Mouse (Mus musculus): ENCODE data around the gene Tmem147. TPM values are rescaled to one million over a fixed set of nuclear protein-coding genes. Genes with fewer than 3 reads are reported as not detected.

The Tmem147 gene
- polyA plus RNA-seq, 1 experiment, result 80.3 TPM

- no peak overlapping the region for H3K27ac ChIP-seq (ENCODE audit: insufficient read depth, low read depth, low read length)
- H3K4me1 ChIP-seq (ENCODE audit: control insufficient read depth, insufficient read depth, low read length), result no peaks in the 10 kb centered on the region
- H3K4me3 ChIP-seq (ENCODE audit: insufficient read depth, low read length), result no peak overlapping the region
- TF ChIP-seq POLR2A (IDR thresholded peaks at IDR 0.05; ENCODE audit: borderline replicate concordance, low read depth, low read length) (no peak), CTCF (IDR thresholded peaks at IDR 0.05; ENCODE audit: low read depth, low read length) (no peak)
Measured at GRCm38 (mm10) chr7:30706214-30706882, 23.0 kb downstream of the Tmem147 start.

DNA sequence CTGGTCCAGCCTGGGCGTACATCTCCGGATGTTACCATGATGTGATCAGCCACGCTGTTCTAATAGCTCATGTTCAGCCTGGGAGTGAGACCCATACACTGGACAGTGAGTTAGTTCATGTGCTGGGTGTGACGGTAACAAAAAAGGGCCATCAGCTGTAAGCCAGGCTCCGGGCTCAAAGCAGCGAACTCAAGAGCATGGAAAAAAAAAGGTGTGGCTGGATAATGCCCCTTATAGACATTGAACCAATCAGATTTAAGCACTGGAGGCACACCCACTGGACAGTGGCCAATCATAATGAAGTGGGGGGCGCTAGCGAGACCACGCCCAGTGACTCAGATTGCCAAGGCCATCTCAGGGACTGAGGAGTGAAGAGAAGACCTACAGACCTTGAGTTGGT is 30.8 kb downstream of the Tmem147 start, which contains the start of gene 2200002J24Rik:
Gene 2200002J24Rik (plus strand): TSS at position 338 of the 400 bp plus-strand sequence.
- TF ChIP-seq CTCF (IDR thresholded peaks at IDR 0.05; ENCODE audit: low read depth, low read length), result no peak
- TF ChIP-seq POLR2A (IDR thresholded peaks at IDR 0.05; ENCODE audit: borderline replicate concordance, low read depth, low read length), result no peak
- peaks cover 15% of the 10 kb centered on the region for H3K4me1 ChIP-seq (ENCODE audit: control insufficient read depth, insufficient read depth, low read length)
- H3K27ac ChIP-seq (ENCODE audit: insufficient read depth, low read depth, low read length), result peak within 1 kb of the TSS; percentile 63
- H3K4me3 ChIP-seq (ENCODE audit: insufficient read depth, low read length), result no peak within 1 kb of the TSS

GRCm38 (mm10) chr7:30698101-30698500 is 31.2 kb downstream of the Tmem147 start:
- no peak overlapping the region for H3K4me3 ChIP-seq (ENCODE audit: insufficient read depth, low read length)
- H3K4me1 ChIP-seq (ENCODE audit: control insufficient read depth, insufficient read depth, low read length), result peaks cover 15% of the 10 kb centered on the region
- no peak for TF ChIP-seq CTCF (IDR thresholded peaks at IDR 0.05; ENCODE audit: low read depth, low read length)
- TF ChIP-seq POLR2A (IDR thresholded peaks at IDR 0.05; ENCODE audit: borderline replicate concordance, low read depth, low read length), result no peak
- peak overlapping the region; percentile 63 for H3K27ac ChIP-seq (ENCODE audit: insufficient read depth, low read depth, low read length)

DNA sequence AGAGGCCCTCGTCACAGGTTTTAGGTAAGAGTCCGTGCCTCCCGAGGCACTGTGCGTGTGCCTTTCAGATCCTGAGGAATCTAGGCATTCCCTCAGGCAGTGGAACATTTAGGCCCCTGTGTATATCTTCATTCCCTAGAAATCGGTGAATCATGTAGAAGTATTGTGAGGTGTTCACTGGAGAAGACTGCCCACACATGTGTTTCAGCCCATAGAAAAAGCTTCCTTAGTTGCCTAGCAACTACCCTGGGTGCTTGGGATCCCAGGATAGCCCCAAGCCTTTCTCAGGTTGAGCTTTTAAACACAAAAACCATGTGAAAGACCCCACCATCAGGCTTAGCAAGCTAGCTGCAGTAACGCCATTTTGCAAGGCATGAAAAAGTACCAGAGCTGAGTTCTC is 41.0 kb downstream of the Tmem147 start:
- Histone ChIP-seq H3K27ac (ENCODE audit: insufficient read depth, low read depth, low read length) (no peak overlapping the region), H3K4me3 (ENCODE audit: insufficient read depth, low read length) (no peak overlapping the region), H3K4me1 (ENCODE audit: control insufficient read depth, insufficient read depth, low read length) (peaks cover 2% of the 10 kb centered on the region)
- TF ChIP-seq CTCF (IDR thresholded peaks at IDR 0.05; ENCODE audit: low read depth, low read length) (no peak), POLR2A (IDR thresholded peaks at IDR 0.05; ENCODE audit: borderline replicate concordance, low read depth, low read length) (no peak)

DNA sequence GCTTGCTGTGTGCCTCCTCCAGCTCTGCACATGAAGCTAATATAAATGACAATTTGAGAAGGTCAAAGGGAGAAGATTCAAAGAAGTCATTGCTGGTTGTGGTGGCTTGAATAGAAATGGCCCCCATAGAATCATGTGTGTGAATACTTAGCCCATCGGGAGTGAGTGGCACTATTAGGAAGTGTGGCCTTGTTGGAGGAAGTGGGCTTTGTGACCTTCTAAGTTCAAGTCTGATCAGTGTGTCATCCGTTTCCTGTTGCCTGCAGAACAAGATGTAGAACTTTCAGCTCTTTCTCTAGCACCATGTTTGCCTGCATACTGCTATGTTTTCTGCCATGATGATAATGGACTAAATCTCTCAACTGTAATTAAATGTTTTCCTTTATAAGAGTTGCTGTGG is 45.9 kb downstream of the Tmem147 start:
- no peak for TF ChIP-seq POLR2A (IDR thresholded peaks at IDR 0.05; ENCODE audit: borderline replicate concordance, low read depth, low read length)
- no peak for TF ChIP-seq CTCF (IDR thresholded peaks at IDR 0.05; ENCODE audit: low read depth, low read length)
- peaks cover 5% of the 10 kb centered on the region for H3K4me1 ChIP-seq (ENCODE audit: control insufficient read depth, insufficient read depth, low read length)
- H3K4me3 ChIP-seq (ENCODE audit: insufficient read depth, low read length), result no peak overlapping the region
- no peak overlapping the region for H3K27ac ChIP-seq (ENCODE audit: insufficient read depth, low read depth, low read length)

DNA sequence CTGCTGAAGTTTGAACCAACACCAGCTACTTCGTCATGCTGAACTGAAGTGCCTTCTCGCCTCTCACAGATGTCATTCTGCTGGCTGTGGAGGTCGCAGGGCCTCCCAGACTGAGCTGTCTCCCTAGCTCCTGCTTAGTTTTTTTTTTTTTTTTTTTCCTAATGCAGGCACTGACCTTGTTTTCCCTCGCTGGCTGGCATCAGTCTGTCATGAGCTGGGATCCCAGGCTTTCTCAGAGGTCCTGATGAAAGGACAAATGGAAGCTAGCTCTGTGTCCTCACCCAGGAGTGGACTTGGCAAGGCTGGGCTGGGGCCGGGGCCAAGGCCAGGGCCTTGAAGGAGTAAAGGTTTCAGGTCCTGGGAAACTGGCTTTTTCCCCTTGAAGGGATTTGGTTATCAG is 47.4 kb downstream of the Tmem147 start:
- peaks cover 5% of the 10 kb centered on the region for H3K4me1 ChIP-seq (ENCODE audit: control insufficient read depth, insufficient read depth, low read length)
- no peak overlapping the region for H3K4me3 ChIP-seq (ENCODE audit: insufficient read depth, low read length)
- no peak for TF ChIP-seq POLR2A (IDR thresholded peaks at IDR 0.05; ENCODE audit: borderline replicate concordance, low read depth, low read length)
- no peak for TF ChIP-seq CTCF (IDR thresholded peaks at IDR 0.05; ENCODE audit: low read depth, low read length)
- no peak overlapping the region for H3K27ac ChIP-seq (ENCODE audit: insufficient read depth, low read depth, low read length)

DNA sequence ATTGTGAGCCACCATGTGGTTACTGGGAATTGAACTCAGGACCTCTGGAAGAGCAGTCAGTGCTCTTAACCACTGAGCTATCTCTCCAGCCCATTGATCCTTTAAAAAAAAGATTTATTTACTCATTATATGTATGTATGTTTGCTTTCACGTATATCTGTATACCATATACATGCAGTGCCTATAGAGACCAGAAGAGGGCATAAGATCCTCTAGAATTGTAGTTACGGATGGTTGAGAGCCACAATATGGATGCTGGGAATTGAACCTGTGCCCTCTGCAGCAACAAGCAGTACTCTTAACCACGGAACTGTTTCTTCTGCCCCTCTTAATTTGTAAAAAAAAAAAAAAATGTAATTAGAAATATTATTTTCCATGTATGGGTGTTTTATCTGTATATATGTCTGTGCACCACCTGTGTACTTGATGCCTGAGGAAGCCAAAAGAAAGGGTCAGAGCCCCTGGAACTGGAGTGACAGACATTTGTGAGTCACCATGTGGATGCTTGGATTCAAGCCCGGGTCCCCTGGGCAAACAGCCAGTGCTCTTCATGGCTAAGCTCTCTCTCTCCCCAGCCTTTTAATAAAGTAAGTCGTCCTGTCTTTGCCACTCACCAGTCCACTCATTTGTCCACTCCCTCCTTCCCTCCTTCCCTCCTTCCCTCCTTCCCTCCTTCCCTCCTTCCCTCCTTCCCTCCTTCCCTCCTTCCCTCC is 50.9 kb downstream of the Tmem147 start:
- H3K27ac ChIP-seq (ENCODE audit: insufficient read depth, low read depth, low read length), result no peak overlapping the region
- H3K4me1 ChIP-seq (ENCODE audit: control insufficient read depth, insufficient read depth, low read length), result peaks cover 10% of the 10 kb centered on the region
- no peak for TF ChIP-seq CTCF (IDR thresholded peaks at IDR 0.05; ENCODE audit: low read depth, low read length)
- TF ChIP-seq POLR2A (IDR thresholded peaks at IDR 0.05; ENCODE audit: borderline replicate concordance, low read depth, low read length), result no peak
- no peak overlapping the region for H3K4me3 ChIP-seq (ENCODE audit: insufficient read depth, low read length)

Other genes with a start within 250 kb of the Tmem147 start
- gene Prodh2, start 235.9 kb downstream of the Tmem147 start, polyA plus RNA-seq (2012; ENCODE audit: insufficient read depth, insufficient read length, missing spikeins), result not detected in 2 replicates
- 8.4 and 9.5 TPM in 2 replicates for gene Arhgap33, start 194.5 kb downstream of the Tmem147 start, polyA plus RNA-seq (2012; ENCODE audit: insufficient read depth, insufficient read length, missing spikeins)
- 12.0 and 14.6 TPM in 2 replicates for gene Hspb6, start 177.4 kb downstream of the Tmem147 start, polyA plus RNA-seq (2012; ENCODE audit: insufficient read depth, insufficient read length, missing spikeins)
- 8.8 and 12.2 TPM in 2 replicates for gene Proser3, start 177.2 kb downstream of the Tmem147 start, polyA plus RNA-seq (2012; ENCODE audit: insufficient read depth, insufficient read length, missing spikeins)
- 29.6 and 44.3 TPM in 2 replicates for gene Lin37, start 169.7 kb downstream of the Tmem147 start, polyA plus RNA-seq (2012; ENCODE audit: insufficient read depth, insufficient read length, missing spikeins)
- 62.1 and 74.5 TPM in 2 replicates for gene U2af1l4, start 166.2 kb downstream of the Tmem147 start, polyA plus RNA-seq (2012; ENCODE audit: insufficient read depth, insufficient read length, missing spikeins)
- gene Gm49396, start 166.2 kb downstream of the Tmem147 start, polyA plus RNA-seq (2012; ENCODE audit: insufficient read depth, insufficient read length, missing spikeins), result 7.9 and 12.2 TPM in 2 replicates
- 204 and 236 TPM in 2 replicates for gene Psenen, start 165.9 kb downstream of the Tmem147 start, polyA plus RNA-seq (2012; ENCODE audit: insufficient read depth, insufficient read length, missing spikeins)
- gene Igflr1, start 164.1 kb downstream of the Tmem147 start, polyA plus RNA-seq (2012; ENCODE audit: insufficient read depth, insufficient read length, missing spikeins), result 1.3 and 2.1 TPM in 2 replicates
- gene Kmt2b, start 140.8 kb downstream of the Tmem147 start, polyA plus RNA-seq (2012; ENCODE audit: insufficient read depth, insufficient read length, missing spikeins), result 36.2 and 38.4 TPM in 2 replicates
- 0.45 TPM in 1 of 2 replicates, not detected in the other for gene Zbtb32, start 130.6 kb downstream of the Tmem147 start, polyA plus RNA-seq (2012; ENCODE audit: insufficient read depth, insufficient read length, missing spikeins)
- not detected in 2 replicates for gene Upk1a, start 116.7 kb downstream of the Tmem147 start, polyA plus RNA-seq (2012; ENCODE audit: insufficient read depth, insufficient read length, missing spikeins)
- gene Cox6b1, start 103.4 kb downstream of the Tmem147 start, polyA plus RNA-seq (2012; ENCODE audit: insufficient read depth, insufficient read length, missing spikeins), result 553 and 612 TPM in 2 replicates
- not detected in 2 replicates for gene Etv2, start 93.7 kb downstream of the Tmem147 start, polyA plus RNA-seq (2012; ENCODE audit: insufficient read depth, insufficient read length, missing spikeins)
- gene Rbm42, start 79.2 kb downstream of the Tmem147 start, polyA plus RNA-seq (2012; ENCODE audit: insufficient read depth, insufficient read length, missing spikeins), result 59.6 and 69.7 TPM in 2 replicates
- 16.8 and 18.7 TPM in 2 replicates for gene Haus5, start 64.5 kb downstream of the Tmem147 start, polyA plus RNA-seq (2012; ENCODE audit: insufficient read depth, insufficient read length, missing spikeins)
- not detected in 2 replicates for gene Pmis2, start 57.9 kb downstream of the Tmem147 start, polyA plus RNA-seq (2012; ENCODE audit: insufficient read depth, insufficient read length, missing spikeins)
- gene 2200002J24Rik, start 30.6 kb downstream of the Tmem147 start, polyA plus RNA-seq (2012; ENCODE audit: insufficient read depth, insufficient read length, missing spikeins), result not detected in 2 replicates
- not detected in 2 replicates for gene Atp4a, start 17.3 kb downstream of the Tmem147 start, polyA plus RNA-seq (2012; ENCODE audit: insufficient read depth, insufficient read length, missing spikeins)
- gene Gapdhs, start 14.1 kb upstream of the Tmem147 start, polyA plus RNA-seq (2012; ENCODE audit: insufficient read depth, insufficient read length, missing spikeins), result not detected in 2 replicates
- 6.9 and 8.3 TPM in 2 replicates for gene Sbsn, start 21.9 kb upstream of the Tmem147 start, polyA plus RNA-seq (2012; ENCODE audit: insufficient read depth, insufficient read length, missing spikeins)
- 1.7 and 3.6 TPM in 2 replicates for gene Dmkn, start 34.2 kb upstream of the Tmem147 start, polyA plus RNA-seq (2012; ENCODE audit: insufficient read depth, insufficient read length, missing spikeins)
- not detected in 2 replicates for gene Krtdap, start 58.4 kb upstream of the Tmem147 start, polyA plus RNA-seq (2012; ENCODE audit: insufficient read depth, insufficient read length, missing spikeins)
- gene Ffar2, start 94.2 kb upstream of the Tmem147 start, polyA plus RNA-seq (2012; ENCODE audit: insufficient read depth, insufficient read length, missing spikeins), result not detected in 2 replicates
- not detected in 2 replicates for gene Ffar3, start 126.6 kb upstream of the Tmem147 start, polyA plus RNA-seq (2012; ENCODE audit: insufficient read depth, insufficient read length, missing spikeins)
- gene Ffar1, start 132.0 kb upstream of the Tmem147 start, polyA plus RNA-seq (2012; ENCODE audit: insufficient read depth, insufficient read length, missing spikeins), result not detected in 2 replicates
- 6.8 and 8.0 TPM in 2 replicates for gene Cd22, start 150.8 kb upstream of the Tmem147 start, polyA plus RNA-seq (2012; ENCODE audit: insufficient read depth, insufficient read length, missing spikeins)
- 2.5 and 3.7 TPM in 2 replicates for gene Mag, start 185.3 kb upstream of the Tmem147 start, polyA plus RNA-seq (2012; ENCODE audit: insufficient read depth, insufficient read length, missing spikeins)
- gene Hamp2, start 195.1 kb upstream of the Tmem147 start, polyA plus RNA-seq (2012; ENCODE audit: insufficient read depth, insufficient read length, missing spikeins), result not detected in 2 replicates
- not detected in 2 replicates for gene Hamp, start 214.5 kb upstream of the Tmem147 start, polyA plus RNA-seq (2012; ENCODE audit: insufficient read depth, insufficient read length, missing spikeins)
- 208 and 246 TPM in 2 replicates for gene Usf2, start 227.3 kb upstream of the Tmem147 start, polyA plus RNA-seq (2012; ENCODE audit: insufficient read depth, insufficient read length, missing spikeins)
- 29.2 and 32.1 TPM in 2 replicates for gene Lsr, start 243.9 kb upstream of the Tmem147 start, polyA plus RNA-seq (2012; ENCODE audit: insufficient read depth, insufficient read length, missing spikeins)
- 4.6 and 7.3 TPM in 2 replicates for gene Fam187b, start 244.2 kb upstream of the Tmem147 start, polyA plus RNA-seq (2012; ENCODE audit: insufficient read depth, insufficient read length, missing spikeins)

Measured in bone marrow macrophage, adult 2 months (primary cell).